Mouse (Mus musculus) limb, embryonic 12.5 days (tissue): ENCODE data around the gene Tnxb. TPM values are rescaled to one million over a fixed set of nuclear protein-coding genes. Genes with fewer than 3 reads are reported as not detected.

Source experiments
- ATAC-seq: fragments of 200-750 bp; cut with Nextera tagmentation; 2 replicates; pipeline ENCODE4 v1.8.0; 2017; ENCODE audit warnings: low read depth, moderate TSS enrichment; ENCODE audit not compliant: insufficient number of reproducible peaks, insufficient read depth, low FRiP score, low TSS enrichment
- H3K27ac ChIP-seq: fragments of 300-500 bp; sonication (generic); 2 replicates; pipeline ENCODE4 v1.5.1; 2016; ENCODE audit warnings: mild to moderate bottlenecking, moderate library complexity
- H3K27me3 ChIP-seq: fragments of 300-500 bp; sonication (generic); 2 replicates; pipeline ENCODE4 v1.6.1; 2016; ENCODE audit warnings: mild to moderate bottlenecking, moderate library complexity
- H3K36me3 ChIP-seq: fragments of 300-500 bp; sonication (generic); 2 replicates; pipeline ENCODE4 v1.6.1; 2016; ENCODE audit warnings: mild to moderate bottlenecking, moderate library complexity
- H3K4me1 ChIP-seq: fragments of 300-500 bp; sonication (generic); replicated peaks from 2 replicates; pipeline ENCODE4 v1.6.1; 2016
- H3K4me2 ChIP-seq: fragments of 300-500 bp; sonication (generic); 2 replicates; pipeline ENCODE4 v1.6.1; 2016; ENCODE audit warnings: mild to moderate bottlenecking, moderate library complexity
- H3K4me3 ChIP-seq: fragments of 300-500 bp; sonication (generic); replicated peaks from 2 replicates; pipeline ENCODE4 v1.5.1; 2016; ENCODE audit warnings: mild to moderate bottlenecking
- H3K9ac ChIP-seq: fragments of 300-500 bp; sonication (generic); replicated peaks from 2 replicates; pipeline ENCODE4 v1.6.1; 2016; ENCODE audit warnings: mild to moderate bottlenecking, moderate library complexity
- H3K9me3 ChIP-seq: fragments of 300-500 bp; sonication (generic); 2 replicates; pipeline ENCODE4 v1.6.1; 2016; ENCODE audit warnings: mild to moderate bottlenecking, moderate library complexity
- WGBS: fragments of 180-500 bp; shearing (Covaris S2); methylation state at CpG from one replicate; pipeline ENCODE4 v1.1.7; 2016; 5-methylcytosine and 5-hydroxymethylcytosine counted together
- polyA plus RNA-seq: library from polyadenylated mRNA; unstranded; fragments of >200 nt; fragmentation: Nextera tagmentation; extraction: Ambion mirVana; gene quantifications from 2 replicates; pipeline ENCODE4 v1.2.1, GENCODE M21; 2016

Tnxb gene
- polyA plus RNA-seq, 1 experiment from 2014 or later, result not detected

DNA sequence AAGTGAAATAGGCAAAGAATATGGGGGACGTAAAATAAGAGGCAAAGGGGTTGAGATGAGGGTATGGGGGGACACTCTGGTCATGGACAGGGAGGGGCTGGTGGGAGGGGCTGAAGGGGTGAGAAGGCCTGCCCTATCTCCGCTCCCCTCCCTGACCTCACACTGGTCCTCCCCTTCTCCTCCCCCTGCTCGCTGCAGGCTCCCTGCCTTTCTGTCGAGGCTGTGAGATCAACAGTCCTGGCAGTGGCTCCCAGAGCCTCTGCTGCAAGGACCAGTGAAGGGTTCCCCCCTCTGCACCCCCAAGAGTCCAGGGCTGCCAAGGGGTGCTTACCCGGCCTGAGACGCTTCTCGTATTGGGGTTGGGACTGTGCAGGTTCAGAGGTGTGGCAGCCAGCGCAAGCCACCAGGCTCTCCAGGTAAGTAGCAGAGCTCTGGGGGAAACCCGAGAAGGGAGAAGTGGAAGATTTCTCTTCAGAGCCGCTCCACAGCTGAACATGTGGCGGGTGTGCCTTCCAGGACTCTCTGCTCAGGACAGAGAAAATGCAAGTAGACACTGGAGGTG lies 10.0 kb upstream of the Tnxb start:
- WGBS, result 25% methylated on average over 11 of the region's 11 CpGs
- no peak for ATAC-seq
- Histone ChIP-seq H3K9me3 (no peaks in the 10 kb centered on the region), H3K4me2 (peak overlapping the region; percentile 42; the same call in 1 of the 2 replicates), H3K4me3 (no peak overlapping the region), H3K4me1 (peaks cover 19% of the 10 kb centered on the region), H3K27ac (no peak overlapping the region), H3K36me3 (peaks cover 2% of the 10 kb centered on the region; the same call in 1 of the 2 replicates), H3K27me3 (peaks cover 64% of the 10 kb centered on the region), H3K9ac (no peak overlapping the region)

DNA sequence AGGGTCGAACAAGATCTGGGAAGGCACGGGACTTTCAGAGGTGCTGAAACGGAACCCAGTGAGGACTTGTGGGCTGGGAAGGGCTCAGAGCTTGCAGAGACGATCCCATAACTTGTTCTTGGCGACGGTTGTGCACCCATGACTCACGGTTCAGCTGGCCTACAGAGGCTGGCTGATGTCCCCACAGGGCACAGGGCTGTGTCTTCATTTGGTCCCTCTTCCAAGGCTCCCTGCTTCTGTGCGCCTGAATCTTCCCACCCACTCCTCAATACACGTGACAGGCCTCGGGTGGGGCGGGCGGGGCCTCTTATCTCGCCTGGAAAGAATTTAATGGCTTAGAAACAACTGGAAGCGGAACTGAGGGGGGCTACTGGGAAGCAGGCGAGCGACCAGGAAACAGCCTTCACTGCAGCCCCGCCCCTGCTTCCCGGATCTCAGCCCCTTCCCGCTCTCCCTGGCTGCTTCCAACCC lies 9.2 kb upstream of the Tnxb start:
- H3K4me2 ChIP-seq, result peak overlapping the region; percentile 42
- H3K27me3 ChIP-seq, result peaks cover 71% of the 10 kb centered on the region
- no peaks in the 10 kb centered on the region for H3K9me3 ChIP-seq
- H3K36me3 ChIP-seq, result no peaks in the 10 kb centered on the region
- 7% methylated on average over 19 of the region's 19 CpGs for WGBS
- peak overlapping the region; percentile 19; the same call in 1 of the 2 replicates for H3K4me3 ChIP-seq
- H3K9ac ChIP-seq, result 0 out of 2 replicates have a peak overlapping the region, but pooled peaks have one; percentile 1
- no peak overlapping the region for H3K27ac ChIP-seq
- no peak for ATAC-seq
- peaks cover 18% of the 10 kb centered on the region for H3K4me1 ChIP-seq

DNA sequence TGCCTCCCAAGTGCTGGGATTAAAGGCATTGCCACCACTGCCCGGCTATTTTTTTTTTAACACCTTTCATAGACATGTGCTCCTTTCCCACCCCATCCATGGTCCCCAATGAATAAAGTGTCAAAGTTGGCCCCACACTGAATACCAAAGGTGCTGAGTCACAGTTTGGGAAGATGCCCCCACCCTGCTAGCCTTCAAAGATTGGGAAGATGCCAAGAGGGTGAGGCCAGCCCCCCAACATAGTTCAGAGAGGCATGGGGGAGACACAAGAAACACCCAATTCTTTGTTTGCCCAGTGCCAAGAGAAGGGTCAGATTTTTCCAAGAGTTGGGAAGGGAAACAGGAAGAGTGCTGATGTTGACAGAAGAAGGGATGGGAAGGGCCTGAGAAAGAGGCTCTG lies 7.9 kb upstream of the Tnxb start:
- H3K27me3 ChIP-seq, result peaks cover 75% of the 10 kb centered on the region
- no peak overlapping the region for H3K27ac ChIP-seq
- no peak for ATAC-seq
- no peaks in the 10 kb centered on the region for H3K36me3 ChIP-seq
- H3K9ac ChIP-seq, result no peak overlapping the region
- peaks cover 15% of the 10 kb centered on the region for H3K4me1 ChIP-seq
- 94% methylated on average over 1 of the region's 1 CpGs for WGBS
- H3K9me3 ChIP-seq, result no peaks in the 10 kb centered on the region
- H3K4me3 ChIP-seq, result no peak overlapping the region
- H3K4me2 ChIP-seq, result no peak overlapping the region

DNA sequence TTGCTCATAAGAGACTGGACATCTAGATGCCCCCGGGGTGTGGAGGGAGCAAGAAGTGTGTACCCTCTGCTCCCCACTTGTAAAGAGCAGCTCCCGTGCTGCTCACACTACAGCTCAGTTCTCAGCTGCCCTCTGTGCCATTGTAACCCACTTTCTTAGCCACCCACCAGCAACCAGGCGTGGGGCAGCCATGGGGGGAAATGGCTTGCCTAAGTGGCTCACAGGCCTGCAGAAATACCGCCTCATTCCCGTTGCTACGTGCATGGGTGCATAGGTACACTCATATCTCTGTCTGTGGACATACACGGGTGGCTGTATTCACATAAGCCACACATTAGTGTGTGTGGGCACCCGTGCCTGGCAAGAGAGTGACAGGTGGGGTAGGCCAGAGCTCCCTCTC lies 7.4 kb upstream of the Tnxb start:
- Histone ChIP-seq H3K4me3 (no peak overlapping the region), H3K4me2 (no peak overlapping the region), H3K9me3 (no peaks in the 10 kb centered on the region), H3K36me3 (no peaks in the 10 kb centered on the region), H3K27me3 (peaks cover 75% of the 10 kb centered on the region), H3K27ac (no peak overlapping the region), H3K9ac (no peak overlapping the region), H3K4me1 (peaks cover 15% of the 10 kb centered on the region)
- WGBS, result 75% methylated on average over 8 of the region's 8 CpGs
- no peak for ATAC-seq

DNA sequence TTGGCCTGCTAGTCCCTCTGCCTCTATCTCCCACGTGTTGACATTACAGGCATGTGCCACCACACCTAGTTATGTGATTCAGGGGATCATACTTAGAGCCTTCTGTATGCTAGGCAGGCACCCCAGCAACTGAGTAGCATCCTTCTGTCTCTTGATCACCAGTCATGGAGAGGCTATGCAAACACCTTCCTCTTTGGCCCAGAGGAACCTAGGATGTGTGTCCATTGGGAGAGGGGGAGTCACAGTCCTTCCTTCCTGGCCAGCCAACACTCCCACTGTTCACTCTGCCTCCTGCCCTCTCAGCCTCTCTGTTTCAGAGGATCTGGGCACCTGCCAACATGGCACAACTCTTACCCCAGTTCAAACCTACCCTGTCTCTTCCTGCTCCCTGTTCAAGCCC lies 6.8 kb upstream of the Tnxb start:
- Histone ChIP-seq H3K9ac (no peak overlapping the region), H3K4me2 (no peak overlapping the region), H3K36me3 (no peaks in the 10 kb centered on the region), H3K27ac (no peak overlapping the region), H3K4me1 (peaks cover 15% of the 10 kb centered on the region), H3K27me3 (peaks cover 73% of the 10 kb centered on the region), H3K9me3 (no peaks in the 10 kb centered on the region), H3K4me3 (no peak overlapping the region)
- WGBS, result 42% methylated on average over 1 of the region's 1 CpGs
- no peak for ATAC-seq

DNA sequence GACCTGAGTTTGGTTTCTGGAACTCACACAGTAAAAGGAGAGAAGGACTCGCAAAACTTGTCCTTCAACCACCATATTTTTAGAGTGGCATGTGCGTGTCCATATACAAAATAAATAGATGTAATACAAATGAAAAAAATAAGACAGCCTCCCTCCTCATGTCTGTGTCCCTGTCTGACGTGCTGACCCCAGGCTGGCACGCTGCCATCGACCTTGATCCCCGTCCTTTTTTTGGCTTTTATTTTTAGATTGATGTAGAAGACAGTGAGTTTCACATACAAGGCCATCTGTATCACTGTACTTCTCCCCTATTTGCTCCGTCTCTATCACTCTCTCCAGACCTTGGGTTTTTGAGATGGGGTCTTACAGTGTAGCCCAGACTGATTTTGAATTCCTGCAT lies 5.9 kb upstream of the Tnxb start:
- no peaks in the 10 kb centered on the region for H3K9me3 ChIP-seq
- ATAC-seq, result no peak
- H3K9ac ChIP-seq, result no peak overlapping the region
- H3K4me1 ChIP-seq, result peaks cover 15% of the 10 kb centered on the region
- no peak overlapping the region for H3K4me2 ChIP-seq
- no peaks in the 10 kb centered on the region for H3K36me3 ChIP-seq
- WGBS, result 78% methylated on average over 7 of the region's 7 CpGs
- no peak overlapping the region for H3K4me3 ChIP-seq
- peaks cover 71% of the 10 kb centered on the region for H3K27me3 ChIP-seq
- H3K27ac ChIP-seq, result no peak overlapping the region

DNA sequence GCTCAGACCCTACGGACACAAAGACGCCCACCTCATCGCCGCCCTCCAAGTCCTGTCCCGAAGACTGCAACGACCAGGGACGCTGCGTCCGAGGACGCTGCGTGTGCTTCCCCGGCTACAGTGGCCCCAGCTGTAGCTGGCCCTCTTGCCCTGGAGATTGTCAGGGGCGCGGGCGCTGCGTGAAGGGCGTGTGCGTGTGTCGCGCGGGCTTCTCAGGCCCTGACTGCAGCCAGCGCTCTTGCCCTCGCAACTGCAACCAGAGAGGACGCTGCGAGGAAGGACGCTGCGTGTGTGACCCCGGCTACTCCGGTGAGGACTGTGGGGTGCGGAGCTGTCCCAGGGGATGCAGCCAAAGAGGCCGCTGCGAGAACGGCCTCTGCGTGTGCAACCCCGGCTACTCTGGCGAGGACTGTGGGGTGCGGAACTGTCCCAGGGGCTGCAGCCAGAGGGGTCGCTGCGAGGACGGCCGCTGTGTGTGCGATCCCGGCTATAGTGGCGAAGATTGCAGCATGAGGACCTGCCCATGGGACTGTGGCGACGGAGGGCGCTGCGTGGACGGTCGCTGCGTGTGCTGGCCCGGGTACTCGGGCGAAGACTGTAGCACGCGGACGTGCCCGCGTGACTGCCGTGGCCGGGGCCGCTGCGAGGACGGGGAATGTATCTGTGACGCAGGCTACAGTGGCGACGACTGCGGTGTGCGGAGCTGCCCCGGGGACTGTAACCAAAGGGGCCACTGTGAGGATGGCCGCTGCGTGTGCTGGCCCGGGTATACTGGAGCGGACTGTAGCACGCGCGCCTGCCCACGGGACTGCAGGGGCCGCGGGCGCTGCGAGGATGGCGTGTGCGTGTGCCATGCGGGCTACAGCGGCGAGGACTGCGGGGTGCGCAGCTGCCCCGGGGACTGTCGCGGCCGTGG lies 1.1 kb downstream of the Tnxb start:
- 9% methylated on average over 93 of the region's 93 CpGs for WGBS
- no peak for ATAC-seq
- peaks cover 83% of the 10 kb centered on the region for H3K27me3 ChIP-seq

DNA sequence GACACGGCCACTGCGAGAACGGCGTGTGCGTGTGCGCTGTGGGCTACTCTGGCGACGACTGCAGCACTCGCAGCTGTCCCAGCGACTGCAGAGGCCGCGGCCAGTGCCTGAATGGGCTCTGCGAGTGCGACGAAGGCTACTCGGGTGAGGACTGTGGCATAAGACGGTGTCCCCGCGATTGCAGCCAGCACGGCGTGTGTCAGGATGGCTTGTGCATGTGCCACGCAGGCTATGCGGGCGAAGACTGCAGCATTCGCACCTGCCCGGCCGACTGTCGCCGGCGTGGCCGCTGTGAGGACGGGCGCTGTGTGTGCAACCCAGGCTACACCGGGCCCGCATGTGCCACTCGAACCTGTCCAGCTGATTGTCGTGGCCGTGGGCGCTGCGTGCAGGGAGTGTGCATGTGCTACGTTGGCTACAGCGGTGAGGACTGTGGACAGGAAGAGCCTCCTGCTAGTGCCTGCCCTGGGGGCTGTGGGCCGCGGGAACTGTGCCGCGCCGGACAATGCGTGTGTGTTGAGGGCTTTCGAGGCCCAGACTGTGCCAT lies 2.0 kb downstream of the Tnxb start:
- H3K36me3 ChIP-seq, result no peaks in the 10 kb centered on the region
- H3K4me2 ChIP-seq, result peak overlapping the region; percentile 65
- no peak for ATAC-seq
- peaks cover 16% of the 10 kb centered on the region for H3K4me1 ChIP-seq
- H3K4me3 ChIP-seq, result peak overlapping the region; percentile 36
- H3K9ac ChIP-seq, result no peak overlapping the region
- 33% methylated on average over 49 of the region's 49 CpGs for WGBS
- peaks cover 90% of the 10 kb centered on the region for H3K27me3 ChIP-seq
- no peak overlapping the region for H3K27ac ChIP-seq
- no peaks in the 10 kb centered on the region for H3K9me3 ChIP-seq

More for the DNA sequence above, 1.1 kb downstream of the Tnxb start:
- peaks cover 16% of the 10 kb centered on the region for H3K4me1 ChIP-seq
- H3K9ac ChIP-seq, result peak overlapping the region; percentile 50
- H3K9me3 ChIP-seq, result no peaks in the 10 kb centered on the region
- H3K4me3 ChIP-seq, result peak overlapping the region; percentile 36
- no peak overlapping the region for H3K27ac ChIP-seq
- peak overlapping the region; percentile 65 for H3K4me2 ChIP-seq
- no peaks in the 10 kb centered on the region for H3K36me3 ChIP-seq

DNA sequence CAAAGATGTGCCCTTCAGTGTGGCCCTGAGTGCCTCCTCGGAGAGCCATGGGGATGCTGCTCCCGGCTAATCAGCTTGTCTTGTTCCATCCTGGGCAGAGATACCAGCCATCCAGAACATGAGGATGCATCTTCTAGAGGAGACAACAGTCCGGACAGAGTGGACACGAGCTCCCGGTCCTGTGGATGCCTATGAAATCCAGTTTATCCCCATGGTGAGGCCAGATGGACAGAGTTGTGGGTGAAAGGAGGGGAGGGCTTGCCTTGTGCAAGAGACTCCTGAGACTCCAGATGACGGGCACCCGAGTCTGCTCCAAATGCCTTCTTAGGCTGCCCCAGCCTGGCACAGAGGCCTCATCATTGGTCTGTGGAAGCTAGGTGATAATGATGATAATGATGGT lies 2.8 kb downstream of the Tnxb start:
- peaks cover 93% of the 10 kb centered on the region for H3K27me3 ChIP-seq
- H3K9me3 ChIP-seq, result no peaks in the 10 kb centered on the region
- peaks cover 16% of the 10 kb centered on the region for H3K4me1 ChIP-seq
- H3K9ac ChIP-seq, result no peak overlapping the region
- no peaks in the 10 kb centered on the region for H3K36me3 ChIP-seq
- ATAC-seq, result no peak
- H3K27ac ChIP-seq, result no peak overlapping the region
- 90% methylated on average over 7 of the region's 7 CpGs for WGBS
- no peak overlapping the region for H3K4me2 ChIP-seq
- no peak overlapping the region for H3K4me3 ChIP-seq

DNA sequence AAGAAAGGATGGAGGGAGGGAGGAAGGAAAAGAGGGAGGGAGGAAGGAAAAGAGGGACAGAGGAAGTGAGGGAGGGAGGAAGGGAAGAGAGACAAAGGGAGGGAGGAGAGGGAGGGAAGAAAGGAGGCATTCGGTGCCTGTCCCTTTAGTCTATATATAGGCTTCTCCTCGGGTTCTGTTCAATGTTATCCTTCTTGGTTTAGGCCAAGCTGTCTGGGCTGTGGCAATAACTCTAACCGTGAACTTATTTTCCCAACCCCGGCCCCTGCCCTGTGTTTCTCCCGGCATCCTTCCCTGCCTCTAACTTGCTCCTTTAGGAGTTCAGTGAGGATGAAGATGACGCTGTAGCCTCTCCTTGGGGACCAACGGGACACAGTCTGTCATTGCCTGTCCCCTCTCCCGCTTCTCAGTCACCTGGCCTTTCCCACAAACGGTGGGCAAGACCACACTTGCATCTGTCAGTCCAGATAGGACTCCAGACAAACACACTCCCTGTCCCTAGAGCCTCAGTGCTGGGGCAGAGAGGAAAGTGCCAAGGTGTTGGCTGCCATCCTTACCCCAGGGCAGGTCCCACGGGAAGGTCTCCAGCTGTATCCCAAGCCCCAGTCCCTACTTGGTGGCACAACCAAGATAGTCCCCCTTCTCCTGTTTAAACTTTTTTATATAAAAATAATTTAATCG lies 4.3 kb downstream of the Tnxb start:
- WGBS, result 73% methylated on average over 11 of the region's 11 CpGs
- Histone ChIP-seq H3K9me3 (no peaks in the 10 kb centered on the region), H3K4me3 (no peak overlapping the region), H3K27me3 (peaks cover 98% of the 10 kb centered on the region), H3K9ac (no peak overlapping the region), H3K27ac (no peak overlapping the region), H3K36me3 (no peaks in the 10 kb centered on the region), H3K4me2 (no peak overlapping the region), H3K4me1 (peaks cover 16% of the 10 kb centered on the region)
- ATAC-seq, result no peak
